Mouse (Mus musculus) thymus, postnatal 14 days (tissue): Measurements from ENCODE around the gene Foxred2.

ENCODE experiments used
- DNase-seq: peaks from one replicate; pipeline ENCODE4 v3.0.0; 2021

The Foxred2 gene

GRCm38 (mm10) chr15:77914507-77914906, 42.0 kb downstream of the Foxred2 start:
- no peak for DNase-seq

GRCm38 (mm10) chr15:77913054-77913453, 43.5 kb downstream of the Foxred2 start:
- DNase-seq, result no peak

DNA sequence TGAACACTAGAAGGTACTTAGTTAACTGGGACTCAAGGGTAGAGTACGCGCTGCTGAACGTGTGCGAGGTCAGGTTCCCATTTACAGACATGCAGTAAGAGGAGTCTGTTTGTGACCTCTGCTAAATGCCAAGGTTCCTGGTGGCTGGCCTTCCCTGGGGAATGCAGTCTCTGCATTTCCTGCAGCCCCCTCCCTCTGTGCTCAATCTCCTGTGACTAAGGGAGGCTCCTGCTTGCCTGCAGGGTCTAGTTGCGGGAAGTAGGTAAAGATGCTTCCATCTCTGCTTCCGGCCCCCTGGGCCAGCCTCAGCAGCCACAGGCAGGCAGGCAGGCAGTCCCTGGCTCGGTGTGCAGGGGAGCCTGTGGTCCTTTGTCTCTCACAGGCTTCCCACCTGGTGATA, 43.9 kb downstream of the Foxred2 start:
- peak; percentile 47 for DNase-seq

DNA sequence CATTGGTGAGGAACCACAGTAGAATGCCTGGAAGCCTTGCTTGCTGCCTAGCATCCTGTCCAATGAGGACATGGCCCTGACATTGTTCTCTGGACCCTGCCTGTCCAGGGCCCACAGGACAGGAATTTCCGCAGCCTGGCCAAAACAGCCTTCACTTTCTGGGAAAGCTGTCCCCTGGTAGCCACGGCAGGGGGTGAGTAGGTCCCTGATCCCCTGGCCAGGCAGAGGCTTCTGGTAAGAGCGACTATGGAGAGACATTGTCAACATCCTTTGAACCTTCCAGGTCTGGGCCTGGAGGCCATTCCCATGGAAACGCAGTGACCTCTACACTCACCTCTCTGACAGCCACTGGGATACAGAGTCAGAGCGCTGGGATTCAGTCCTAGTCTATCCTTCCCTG, 44.5 kb downstream of the Foxred2 start:
- DNase-seq, result no peak

GRCm38 (mm10) chr15:77911065-77911464, 45.5 kb downstream of the Foxred2 start:
- no peak for DNase-seq

DNA sequence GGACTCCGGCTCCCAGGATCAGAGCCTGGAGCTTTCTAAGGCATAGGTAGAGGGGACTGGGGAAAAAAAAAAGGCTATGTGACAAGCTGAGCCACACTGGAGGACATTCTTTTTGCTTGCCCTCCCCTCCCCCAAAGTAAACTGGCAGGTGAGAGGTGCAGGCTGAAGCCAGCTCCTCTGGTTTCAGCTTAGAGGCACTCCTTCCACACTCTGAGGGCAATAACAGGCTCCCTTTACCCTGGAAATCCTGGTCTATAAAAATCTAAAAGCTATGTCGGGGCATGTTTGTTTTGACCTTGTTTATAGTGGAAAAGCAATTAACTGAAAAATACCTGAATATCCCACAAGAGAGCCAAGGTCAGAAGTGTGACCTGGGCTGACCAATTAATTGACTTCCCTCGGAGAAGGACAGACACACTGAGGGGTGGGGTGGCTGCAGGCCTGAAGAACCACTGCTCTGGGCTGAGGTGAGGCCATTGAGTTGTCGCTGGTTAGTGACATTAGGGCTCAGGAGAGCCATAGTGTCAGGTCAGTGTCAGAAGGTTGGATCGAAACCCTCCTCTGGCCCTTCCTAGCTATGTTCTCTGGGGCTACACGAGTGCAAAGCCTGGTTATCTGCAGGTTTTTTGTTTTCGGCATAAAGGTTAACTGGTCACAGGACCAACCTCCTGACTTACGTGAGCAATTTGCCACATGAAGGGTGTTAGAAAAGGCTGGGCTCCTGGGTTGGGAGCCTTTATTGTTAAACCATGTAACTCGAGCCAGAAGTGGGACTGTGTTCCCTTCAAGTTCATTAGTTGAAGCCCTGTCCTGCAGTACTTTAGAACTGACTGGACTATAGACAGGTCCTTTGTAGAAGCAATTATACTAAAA, 48.6 kb downstream of the Foxred2 start:
- DNase-seq, result no peak

- DNase-seq, result no peak
These were observed 50.0 kb downstream of the Foxred2 start for GRCm38 (mm10) chr15:77906545-77906944.

DNA sequence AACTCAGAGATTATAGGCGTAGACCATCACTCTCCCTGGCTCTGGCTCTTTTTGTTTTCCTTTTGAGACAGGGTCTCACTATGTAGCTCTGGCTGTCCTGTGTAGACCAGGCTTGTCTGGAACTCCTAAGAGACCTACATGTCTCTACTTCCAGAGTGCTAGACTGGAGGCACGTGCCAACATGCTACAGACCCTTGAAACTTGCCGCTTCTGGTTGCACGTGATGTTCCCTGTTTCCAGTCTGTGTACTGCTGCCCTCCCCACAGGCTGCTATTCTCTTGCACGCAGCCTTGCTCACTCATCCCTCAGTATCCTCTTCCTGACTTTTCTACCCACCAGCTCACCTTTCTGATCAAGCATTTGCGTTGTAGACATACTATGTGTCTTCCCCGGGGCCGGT, 50.4 kb downstream of the Foxred2 start:
- DNase-seq, result no peak

DNA sequence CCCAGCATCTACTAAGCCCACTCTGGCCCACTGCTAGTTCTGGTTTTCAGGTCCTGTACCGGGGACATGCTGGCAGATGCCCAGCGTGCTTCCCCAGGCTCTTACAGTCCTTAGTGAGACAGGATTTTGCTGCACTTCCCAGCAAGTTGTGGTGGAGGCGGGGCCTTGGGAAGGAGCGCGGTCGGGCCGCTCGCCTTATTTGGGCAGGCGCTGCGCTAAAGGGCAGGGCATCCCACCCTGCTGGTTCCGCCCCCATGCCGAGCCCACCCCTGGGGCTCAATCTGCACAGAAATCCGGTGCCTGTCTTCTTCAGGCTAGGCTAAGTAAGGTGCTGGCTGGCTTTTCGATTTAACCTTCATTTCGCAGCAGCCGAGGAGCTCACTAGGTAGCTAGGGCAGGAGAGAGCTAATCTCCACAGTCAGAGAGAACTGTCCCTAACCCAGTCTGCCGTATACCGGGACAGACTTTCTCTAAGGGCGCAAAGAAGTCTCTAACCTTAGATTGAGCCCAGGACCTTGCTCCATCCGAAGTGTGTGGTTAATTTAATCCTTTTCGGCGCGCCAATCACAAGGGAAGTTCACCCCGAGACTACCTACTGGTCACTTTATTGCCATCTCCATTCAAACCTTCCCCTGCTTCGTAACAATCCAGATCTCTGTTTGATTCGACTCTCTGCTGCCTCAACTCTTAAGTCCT, 51.1 kb downstream of the Foxred2 start:
- peak; percentile 82 for DNase-seq

- peak; percentile 76 for DNase-seq
These were observed 52.1 kb downstream of the Foxred2 start for GRCm38 (mm10) chr15:77904363-77904892.

GRCm38 (mm10) chr15:77903176-77903575, 53.3 kb downstream of the Foxred2 start:
- peak; percentile 27 for DNase-seq

DNA sequence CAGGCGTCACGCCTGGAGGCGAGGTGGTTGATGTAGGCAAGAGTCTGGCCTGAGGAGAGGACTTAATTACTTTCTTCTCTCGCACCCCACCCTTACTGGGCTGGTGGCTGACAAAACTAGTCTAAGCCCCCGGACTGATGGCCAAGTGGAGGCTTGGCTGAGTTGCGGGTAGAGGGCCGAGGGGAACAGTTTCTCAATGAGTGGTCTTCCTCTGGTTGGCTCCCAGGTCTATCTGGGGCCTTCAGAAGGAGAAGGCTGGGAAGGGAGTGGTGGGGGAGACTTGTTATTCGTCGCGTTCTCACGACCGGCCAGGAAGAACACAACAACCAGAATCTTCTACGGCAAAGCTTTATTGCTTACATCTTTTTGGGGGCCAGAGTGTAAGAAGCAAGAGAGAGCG, 61.6 kb downstream of the Foxred2 start:
- DNase-seq, result no peak

DNA sequence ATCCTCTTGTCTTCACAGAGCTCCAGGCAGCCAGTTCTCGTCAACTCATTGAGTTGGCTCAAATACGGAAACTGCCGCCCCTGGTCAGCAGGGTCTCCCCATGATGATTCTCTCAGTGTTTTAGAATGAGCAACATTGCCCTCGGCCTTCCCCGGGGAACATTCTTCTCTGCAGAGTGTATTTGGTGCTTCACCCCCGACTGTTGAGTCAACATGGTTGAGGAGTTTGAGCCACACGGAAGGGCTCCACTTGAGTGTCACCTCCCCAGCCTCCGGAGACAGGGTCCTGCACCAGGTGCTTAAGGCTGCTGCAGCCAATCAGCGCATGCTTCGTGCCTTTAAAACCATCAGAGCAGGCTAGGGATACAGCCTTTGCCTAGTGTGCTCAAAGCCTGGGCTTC, 63.2 kb downstream of the Foxred2 start:
- no peak for DNase-seq

DNA sequence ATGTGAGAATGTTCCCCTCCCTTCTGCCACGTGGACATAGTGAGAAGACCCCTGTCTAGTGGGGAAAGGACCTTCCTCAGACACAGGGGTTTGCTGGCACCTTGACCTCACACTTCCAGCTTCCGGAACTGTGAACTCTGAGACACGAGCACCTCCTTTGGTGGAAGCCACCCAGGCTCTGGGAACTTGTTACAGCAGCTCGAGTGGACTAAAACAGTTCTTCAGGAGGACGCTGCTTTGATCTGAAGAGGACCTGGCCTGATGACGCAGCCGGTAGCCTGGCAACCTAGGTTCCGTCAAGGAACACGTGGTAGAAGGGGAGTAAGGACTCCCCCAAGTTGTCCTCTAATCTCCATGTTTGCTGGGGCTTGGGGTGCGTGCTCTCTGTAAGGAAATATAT, 64.1 kb downstream of the Foxred2 start:
- DNase-seq, result no peak

DNA sequence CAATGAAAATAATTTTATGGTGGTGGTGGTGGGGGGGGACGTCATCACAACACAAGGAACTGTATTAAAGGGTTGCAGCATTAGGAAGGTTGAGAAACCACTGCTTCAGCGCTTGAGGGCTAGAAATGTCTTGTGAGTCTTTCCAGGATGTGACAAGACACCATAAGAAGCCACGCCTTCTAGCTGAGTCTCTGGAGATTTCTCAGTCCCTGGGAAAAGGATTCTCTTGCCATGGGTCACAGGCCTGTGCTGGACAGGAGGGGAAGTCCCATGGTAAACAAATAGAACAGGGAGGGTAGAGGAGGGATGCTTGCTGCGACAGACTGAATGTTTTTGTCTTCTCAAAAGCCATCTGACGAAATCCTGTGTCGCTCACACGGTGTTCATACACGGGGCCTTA, 64.8 kb downstream of the Foxred2 start:
- DNase-seq, result no peak
